Mouse (Mus musculus): ENCODE results near the gene Col11a2. TPM values are rescaled to one million over a fixed set of nuclear protein-coding genes. Genes with fewer than 3 reads are reported as not detected.

Gene Col11a2
- polyA plus RNA-seq, 1 experiment from 2014 or later: 3.2 TPM

DNA sequence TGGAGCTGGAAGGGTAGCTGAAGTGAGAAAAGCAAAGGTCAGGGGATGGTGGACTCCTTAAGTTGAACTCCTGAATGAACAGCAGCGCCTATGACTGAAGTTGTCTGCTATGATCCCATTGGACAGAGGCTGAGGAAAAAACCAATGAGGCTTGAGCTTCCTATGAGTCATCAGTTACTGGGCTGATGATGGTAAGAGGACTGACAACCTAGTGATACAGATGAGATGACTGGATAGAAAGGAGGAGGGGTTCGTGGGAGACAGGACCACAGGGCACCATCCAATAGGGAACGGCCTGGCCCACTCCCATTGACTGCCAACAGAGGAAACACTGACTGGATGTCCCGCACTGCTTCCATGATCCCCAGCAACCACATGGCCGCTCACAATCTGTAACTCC is 40.4 kb downstream of the Col11a2 start:
- Histone ChIP-seq H3K27ac (no peak overlapping the region), H3K4me1 (peaks cover 12% of the 10 kb centered on the region), H3K9ac (no peak overlapping the region), H3K27me3 (replicated peaks) (peaks cover 10% of the 10 kb centered on the region), H3K4me2 (no peak overlapping the region), H3K4me3 (no peak overlapping the region), H3K9me3 (no peaks in the 10 kb centered on the region), H3K36me3 (replicated peaks) (no peaks in the 10 kb centered on the region)
- 16% methylated on average over 5 of the region's 5 CpGs for WGBS
- ATAC-seq (replicated peaks): peak; percentile 88

DNA sequence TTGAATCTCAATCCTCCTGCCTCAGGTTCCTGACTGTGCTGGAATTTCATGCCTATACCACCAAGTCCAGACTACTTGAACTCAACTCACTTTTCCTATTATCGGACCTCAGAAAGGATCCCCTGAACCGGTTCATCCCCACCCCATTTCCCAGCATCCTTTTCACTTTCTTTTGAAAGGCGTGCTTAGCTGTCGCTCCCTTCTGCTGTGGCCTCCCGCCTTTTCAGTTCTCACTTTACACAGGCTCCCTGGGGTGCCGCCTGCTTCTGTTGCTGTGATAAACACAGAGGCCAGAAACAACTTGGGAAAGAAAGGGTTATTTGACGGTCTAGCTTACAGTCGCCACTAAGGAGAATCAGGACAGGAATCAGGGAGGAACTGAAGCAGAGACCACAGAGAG is 43.9 kb downstream of the Col11a2 start:
- Histone ChIP-seq H3K4me2 (no peak overlapping the region), H3K36me3 (replicated peaks) (no peaks in the 10 kb centered on the region), H3K9me3 (no peaks in the 10 kb centered on the region), H3K4me3 (no peak overlapping the region), H3K4me1 (0 out of 2 replicates have a peak, but pooled peaks cover 3% of the 10 kb centered on the region), H3K9ac (no peak overlapping the region), H3K27me3 (replicated peaks) (no peaks in the 10 kb centered on the region), H3K27ac (no peak overlapping the region)
- 2% methylated on average over 8 of the region's 8 CpGs for WGBS
- no peak for ATAC-seq (replicated peaks)

DNA sequence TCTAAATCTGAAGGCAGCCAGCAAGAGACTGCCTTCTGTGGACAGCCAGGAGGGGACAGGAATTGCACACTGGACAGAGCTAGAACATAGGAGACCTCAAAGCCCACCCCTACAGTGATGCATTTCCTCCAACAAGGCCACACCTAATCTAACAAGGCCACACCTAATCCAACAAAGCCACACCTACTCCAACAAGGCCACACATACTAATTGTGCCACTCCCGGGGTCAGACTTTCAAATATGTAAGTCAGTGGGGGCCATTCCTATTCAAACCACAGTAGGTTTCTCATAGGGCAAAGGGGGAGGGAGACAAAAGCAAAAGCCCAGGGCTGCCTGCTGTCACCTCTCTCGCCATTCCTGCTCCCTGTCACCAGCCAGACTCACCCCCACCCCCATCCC is 48.1 kb downstream of the Col11a2 start:
- ATAC-seq (replicated peaks): no peak
- WGBS: 27% methylated on average over 2 of the region's 2 CpGs
- Histone ChIP-seq H3K27ac (no peak overlapping the region), H3K4me3 (no peak overlapping the region), H3K9ac (no peak overlapping the region), H3K4me1 (0 out of 2 replicates have a peak, but pooled peaks cover 3% of the 10 kb centered on the region), H3K9me3 (no peaks in the 10 kb centered on the region), H3K36me3 (replicated peaks) (no peaks in the 10 kb centered on the region), H3K27me3 (replicated peaks) (no peaks in the 10 kb centered on the region), H3K4me2 (no peak overlapping the region)

DNA sequence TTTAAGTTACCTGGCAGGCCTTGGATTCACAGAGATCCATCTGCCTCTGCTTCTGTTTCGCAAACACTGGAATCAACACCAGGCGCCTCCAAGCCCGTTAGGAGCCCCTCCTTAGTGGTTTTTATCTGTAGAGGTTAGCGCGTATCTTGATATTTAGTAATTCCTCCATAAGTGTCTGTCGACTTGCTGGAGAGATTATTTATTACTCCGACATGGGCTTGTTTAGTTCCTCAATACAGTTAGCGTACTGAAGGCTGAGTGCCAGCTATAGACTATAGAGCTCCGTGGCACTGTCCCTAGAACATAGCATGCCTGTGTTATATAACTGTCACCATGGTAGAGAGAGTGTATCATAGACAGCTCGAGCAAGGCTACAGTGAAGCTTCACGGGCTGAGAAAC is 48.9 kb downstream of the Col11a2 start:
- H3K9ac ChIP-seq: no peak overlapping the region
- H3K4me3 ChIP-seq: no peak overlapping the region
- no peak for ATAC-seq (replicated peaks)
- H3K36me3 ChIP-seq (replicated peaks): no peaks in the 10 kb centered on the region
- H3K27ac ChIP-seq: no peak overlapping the region
- H3K4me2 ChIP-seq: no peak overlapping the region
- no peaks in the 10 kb centered on the region for H3K9me3 ChIP-seq
- no peaks in the 10 kb centered on the region for H3K27me3 ChIP-seq (replicated peaks)
- 89% methylated on average over 11 of the region's 11 CpGs for WGBS
- 0 out of 2 replicates have a peak, but pooled peaks cover 2% of the 10 kb centered on the region for H3K4me1 ChIP-seq

DNA sequence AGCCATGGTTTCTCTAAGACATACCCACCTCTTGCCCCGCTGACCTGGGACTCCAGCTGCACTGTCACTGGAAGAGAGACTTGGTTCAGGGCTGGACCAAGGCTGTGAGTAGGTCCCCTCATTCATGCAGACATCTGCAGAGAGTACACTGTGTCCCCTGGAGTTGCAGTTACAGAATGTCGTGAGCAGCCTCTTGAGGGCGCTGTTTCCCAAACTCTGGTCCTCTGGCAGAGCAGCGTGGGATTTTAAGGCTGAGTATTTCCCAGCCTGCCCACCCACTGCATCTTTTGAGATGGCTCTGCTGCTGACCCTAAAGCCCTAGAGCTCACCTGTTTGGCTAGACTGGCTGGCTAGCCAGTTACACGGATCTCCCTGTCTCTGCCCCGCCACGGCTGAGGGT is 51.7 kb downstream of the Col11a2 start:
- Histone ChIP-seq H3K36me3 (replicated peaks) (no peaks in the 10 kb centered on the region), H3K9ac (no peak overlapping the region), H3K4me3 (no peak overlapping the region), H3K4me1 (no peaks in the 10 kb centered on the region), H3K4me2 (no peak overlapping the region), H3K27ac (no peak overlapping the region), H3K27me3 (replicated peaks) (no peaks in the 10 kb centered on the region), H3K9me3 (no peaks in the 10 kb centered on the region)
- WGBS: 52% methylated on average over 7 of the region's 7 CpGs
- no peak for ATAC-seq (replicated peaks)

DNA sequence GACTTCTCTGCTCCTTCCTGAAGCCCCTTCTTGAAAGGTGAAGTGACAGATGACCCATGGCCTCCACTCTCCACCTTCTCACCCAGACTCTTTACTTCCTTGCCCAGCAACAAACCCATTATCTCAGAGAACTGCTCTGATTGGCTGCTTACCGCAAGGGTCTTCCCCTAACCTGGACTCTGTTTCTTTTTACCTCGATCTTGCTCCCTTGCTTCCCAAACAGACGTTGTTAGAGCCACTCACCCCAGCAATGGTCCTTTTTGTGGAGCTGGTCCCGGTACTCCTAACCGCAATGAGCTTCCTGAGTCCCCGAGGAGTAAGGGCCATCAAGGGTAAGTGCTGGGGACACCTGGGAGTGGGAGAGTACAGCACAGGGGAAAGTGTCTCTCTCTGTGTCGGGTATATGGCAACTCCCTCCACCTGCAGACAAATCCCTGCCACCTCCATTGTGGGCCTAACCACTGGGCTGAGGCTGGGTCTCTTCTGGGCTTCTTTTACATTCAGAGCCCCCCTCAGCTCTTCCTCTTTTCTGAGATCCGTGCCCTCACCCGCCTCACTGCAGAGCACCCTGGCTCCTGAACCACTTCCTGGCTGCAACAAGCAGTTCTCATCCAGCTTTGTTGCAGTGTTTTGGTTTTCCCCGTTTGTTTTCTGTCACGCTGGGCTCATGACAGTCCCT is 53.1 kb downstream of the Col11a2 start, which contains the start of gene H2-Oa:
TSS of gene H2-Oa (plus strand) at position 144 of the 679 bp plus-strand sequence.
- no peak within 1 kb of the TSS for H3K4me2 ChIP-seq
- H3K36me3 ChIP-seq (replicated peaks): no peaks in the 10 kb centered on the region
- no peaks in the 10 kb centered on the region for H3K4me1 ChIP-seq
- H3K27ac ChIP-seq: no peak within 1 kb of the TSS
- no peak within 1 kb of the TSS for H3K4me3 ChIP-seq
- no peak within 1 kb of the TSS for H3K9ac ChIP-seq
- H3K9me3 ChIP-seq: no peaks in the 10 kb centered on the region
- no peak for ATAC-seq (replicated peaks)
- 49% methylated on average over 11 of the region's 11 CpGs for whole genome bisulfite sequencing
- no peaks in the 10 kb centered on the region for H3K27me3 ChIP-seq (replicated peaks)

DNA sequence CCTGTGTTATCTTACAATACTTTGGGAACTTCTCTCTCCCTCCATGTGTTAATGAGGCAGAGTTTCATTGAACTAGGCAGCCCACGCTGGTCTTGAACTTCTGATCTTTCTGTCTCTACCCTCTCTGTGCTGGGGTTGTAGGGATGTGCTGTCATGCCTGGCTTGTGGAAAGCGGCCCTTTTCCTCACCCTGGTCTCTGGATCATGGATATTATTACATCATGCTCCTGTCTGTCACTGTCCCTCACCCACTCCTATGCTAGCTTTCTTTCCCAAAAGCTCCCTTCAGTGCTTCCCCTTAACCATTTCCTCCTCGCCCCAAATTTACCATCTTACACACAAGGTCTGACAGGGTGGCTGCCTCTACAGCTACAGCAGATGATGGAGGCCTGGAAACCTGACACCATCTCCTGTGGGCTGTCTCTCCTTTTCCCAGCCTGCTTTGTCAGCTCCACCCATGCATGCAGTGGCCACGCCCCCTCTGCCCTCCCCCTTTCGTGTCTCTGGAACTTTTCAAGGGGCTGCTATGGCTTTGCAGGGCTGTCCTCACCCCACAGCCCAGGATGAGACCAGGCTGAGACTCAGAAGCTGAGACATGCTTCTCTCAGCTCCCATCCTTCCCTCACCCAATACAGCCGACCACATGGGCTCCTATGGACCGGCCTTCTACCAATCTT is 54.1 kb downstream of the Col11a2 start:
- Histone ChIP-seq H3K4me1 (no peaks in the 10 kb centered on the region), H3K9me3 (no peaks in the 10 kb centered on the region), H3K9ac (no peak overlapping the region), H3K27me3 (replicated peaks) (no peaks in the 10 kb centered on the region), H3K4me3 (no peak overlapping the region), H3K4me2 (no peak overlapping the region), H3K27ac (no peak overlapping the region), H3K36me3 (replicated peaks) (no peaks in the 10 kb centered on the region)
- WGBS: 34% methylated on average over 7 of the region's 7 CpGs
- no peak for ATAC-seq (replicated peaks)

DNA sequence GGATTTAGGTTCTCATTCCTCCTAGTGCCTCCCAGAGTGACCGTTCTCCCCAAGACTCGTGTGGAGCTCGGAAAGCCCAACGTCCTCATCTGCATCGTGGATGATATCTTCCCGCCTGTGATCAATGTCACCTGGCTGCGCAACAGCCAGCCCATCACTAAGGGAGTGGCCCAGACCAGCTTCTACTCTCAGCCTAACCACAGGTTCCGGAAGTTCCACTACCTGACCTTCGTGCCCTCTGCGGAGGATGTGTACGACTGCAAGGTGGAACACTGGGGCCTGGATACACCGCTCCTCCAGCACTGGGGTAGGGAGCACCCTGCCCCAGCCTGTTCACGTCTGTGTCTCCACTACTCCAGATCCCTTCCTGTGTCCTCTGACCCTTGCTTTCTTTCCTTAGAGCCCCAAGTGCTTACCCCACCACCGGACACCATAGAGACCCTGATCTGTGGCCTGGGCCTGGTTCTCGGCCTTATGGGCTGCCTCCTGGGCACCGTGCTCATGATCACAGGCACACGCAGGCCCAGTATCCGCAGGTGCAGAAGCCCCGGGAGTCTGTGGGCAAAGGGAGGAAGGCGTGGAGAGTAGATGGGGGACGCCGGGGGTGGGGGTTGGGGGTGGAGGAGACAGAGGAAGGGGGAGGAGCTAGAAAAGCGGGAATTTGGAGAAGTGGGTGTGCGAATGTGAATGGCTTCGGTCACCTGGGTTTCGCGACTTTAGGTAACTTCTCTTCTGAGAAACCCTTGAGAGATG is 55.2 kb downstream of the Col11a2 start:
- no peaks in the 10 kb centered on the region for H3K9me3 ChIP-seq
- ATAC-seq (replicated peaks): no peak
- no peaks in the 10 kb centered on the region for H3K27me3 ChIP-seq (replicated peaks)
- no peaks in the 10 kb centered on the region for H3K4me1 ChIP-seq
- no peak overlapping the region for H3K4me2 ChIP-seq
- no peak overlapping the region for H3K27ac ChIP-seq
- no peak overlapping the region for H3K9ac ChIP-seq
- H3K4me3 ChIP-seq: no peak overlapping the region
- H3K36me3 ChIP-seq (replicated peaks): no peaks in the 10 kb centered on the region
- 86% methylated on average over 27 of the region's 27 CpGs for WGBS

DNA sequence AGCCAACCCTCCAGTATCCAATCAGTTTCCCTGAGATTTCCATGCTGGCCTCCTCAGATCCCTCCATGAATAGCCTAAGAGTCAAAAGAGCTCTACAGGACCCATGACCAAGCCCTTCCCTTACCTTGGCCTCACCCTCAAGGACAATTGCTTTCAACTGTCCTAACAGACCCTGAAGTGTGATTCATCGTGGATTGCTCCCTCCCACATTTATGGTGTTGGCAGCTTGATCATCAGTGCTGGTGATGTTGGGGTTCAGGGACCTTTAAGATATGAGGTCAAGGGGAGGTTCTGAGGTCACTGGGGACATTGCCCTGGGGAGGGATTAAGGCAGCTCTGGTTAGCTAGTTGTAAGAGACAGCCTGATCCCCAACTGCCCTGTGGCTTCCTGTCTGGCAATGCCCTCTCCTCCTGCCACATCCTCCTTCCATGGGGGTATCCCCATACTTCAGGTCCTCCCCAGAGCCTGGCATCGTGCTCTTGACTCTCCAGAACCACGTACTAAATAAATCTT is 57.3 kb downstream of the Col11a2 start:
- H3K4me3 ChIP-seq: no peak overlapping the region
- H3K9ac ChIP-seq: no peak overlapping the region
- no peaks in the 10 kb centered on the region for H3K9me3 ChIP-seq
- H3K4me1 ChIP-seq: peaks cover under 1% of the 10 kb centered on the region; the same call in 1 of the 2 replicates
- H3K27me3 ChIP-seq (replicated peaks): no peaks in the 10 kb centered on the region
- no peaks in the 10 kb centered on the region for H3K36me3 ChIP-seq (replicated peaks)
- no peak for ATAC-seq (replicated peaks)
- WGBS: 79% methylated on average over 3 of the region's 3 CpGs
- no peak overlapping the region for H3K27ac ChIP-seq
- H3K4me2 ChIP-seq: no peak overlapping the region

DNA sequence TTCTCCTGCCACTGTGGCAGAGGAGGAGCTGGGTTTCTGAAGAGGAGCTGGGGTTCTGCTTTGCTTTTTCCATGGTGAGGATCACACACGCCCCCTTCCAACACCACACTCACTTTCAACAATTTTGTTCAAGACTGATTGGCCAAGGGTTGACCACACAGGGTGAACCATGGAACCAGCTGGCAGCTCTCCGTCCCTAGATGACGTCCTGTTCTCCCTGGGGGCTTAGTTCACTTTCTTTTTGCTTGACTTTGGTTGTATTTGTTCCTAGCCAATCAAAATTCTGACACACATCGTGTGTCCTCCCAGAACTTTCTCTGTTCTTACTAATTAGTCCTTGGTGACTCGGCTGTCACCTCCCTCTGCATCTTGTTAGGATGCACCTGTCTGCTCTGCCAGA is 58.0 kb downstream of the Col11a2 start:
- Histone ChIP-seq H3K4me2 (no peak overlapping the region), H3K27ac (no peak overlapping the region), H3K9me3 (no peaks in the 10 kb centered on the region), H3K27me3 (replicated peaks) (no peaks in the 10 kb centered on the region), H3K4me1 (peaks cover 4% of the 10 kb centered on the region; the same call in 1 of the 2 replicates), H3K36me3 (replicated peaks) (no peaks in the 10 kb centered on the region), H3K9ac (no peak overlapping the region), H3K4me3 (no peak overlapping the region)
- no peak for ATAC-seq (replicated peaks)
- WGBS: 75% methylated on average over 5 of the region's 5 CpGs

DNA sequence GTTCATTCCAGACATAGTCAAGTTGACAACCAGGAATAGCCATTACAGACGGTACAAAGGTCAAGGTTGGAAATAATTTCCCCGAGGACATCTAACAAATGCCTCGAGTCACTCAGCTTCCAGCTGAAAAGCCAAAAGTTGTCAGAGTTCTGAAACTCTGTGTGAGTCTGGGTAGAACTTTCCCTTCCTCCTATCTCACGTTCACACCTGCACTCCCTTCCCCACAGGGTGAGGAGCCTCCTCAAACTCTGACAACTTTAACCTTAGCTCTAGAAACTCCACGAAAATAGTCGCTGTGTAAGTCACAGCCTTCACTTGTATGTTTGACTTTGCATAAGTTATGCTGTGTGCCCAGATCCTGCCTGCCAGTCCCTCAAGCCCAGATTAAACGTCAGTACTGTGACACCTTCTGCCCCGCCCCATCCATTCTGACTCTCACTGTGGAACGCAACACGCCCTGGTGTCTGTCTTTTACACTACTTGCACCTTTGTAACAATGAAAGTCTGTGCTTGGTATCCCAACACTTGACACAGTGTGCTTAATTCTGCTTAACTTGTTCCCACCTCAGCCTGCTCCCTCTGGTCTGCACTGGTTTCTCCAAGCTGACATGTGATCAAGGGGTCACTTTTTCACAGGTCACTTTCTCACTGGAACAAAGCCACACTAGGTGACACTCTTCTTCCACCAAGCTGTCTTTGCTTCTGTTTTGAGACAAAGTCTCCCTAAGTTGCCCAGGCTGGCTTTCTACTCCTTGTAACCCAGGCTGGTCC is 59.7 kb downstream of the Col11a2 start:
- no peak overlapping the region for H3K4me3 ChIP-seq
- H3K27me3 ChIP-seq (replicated peaks): no peaks in the 10 kb centered on the region
- H3K27ac ChIP-seq: no peak overlapping the region
- no peak overlapping the region for H3K4me2 ChIP-seq
- H3K4me1 ChIP-seq: peaks cover 4% of the 10 kb centered on the region; the same call in 1 of the 2 replicates
- ATAC-seq (replicated peaks): no peak
- no peaks in the 10 kb centered on the region for H3K36me3 ChIP-seq (replicated peaks)
- H3K9ac ChIP-seq: no peak overlapping the region
- 65% methylated on average over 10 of the region's 10 CpGs for WGBS
- no peaks in the 10 kb centered on the region for H3K9me3 ChIP-seq

DNA sequence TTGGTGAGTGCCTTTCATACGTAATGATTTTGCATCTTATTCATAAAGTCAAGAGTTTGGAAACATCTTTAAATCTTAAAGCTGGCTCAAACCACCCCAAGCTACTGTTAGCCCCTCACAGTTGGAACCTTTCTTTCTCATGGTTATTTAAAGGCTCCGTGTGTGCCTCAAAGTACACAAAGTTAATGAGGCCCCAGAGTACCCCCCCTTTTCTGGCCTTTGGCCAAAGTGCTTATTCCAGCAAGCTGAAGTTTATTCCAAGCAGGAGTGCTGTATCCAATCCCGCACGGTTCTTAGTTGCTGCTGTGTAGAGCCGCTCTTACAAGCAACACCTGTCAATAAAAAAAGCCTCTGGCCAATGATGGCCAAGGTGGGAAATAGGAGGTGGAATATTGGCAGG is 60.3 kb downstream of the Col11a2 start:
- H3K4me2 ChIP-seq: no peak overlapping the region
- no peaks in the 10 kb centered on the region for H3K27me3 ChIP-seq (replicated peaks)
- no peak for ATAC-seq (replicated peaks)
- 50% methylated on average over 5 of the region's 5 CpGs for WGBS
- no peak overlapping the region for H3K27ac ChIP-seq
- H3K4me3 ChIP-seq: no peak overlapping the region
- H3K9ac ChIP-seq: no peak overlapping the region
- H3K36me3 ChIP-seq (replicated peaks): no peaks in the 10 kb centered on the region
- no peaks in the 10 kb centered on the region for H3K9me3 ChIP-seq
- peaks cover 4% of the 10 kb centered on the region; the same call in 1 of the 2 replicates for H3K4me1 ChIP-seq
